Mouse (Mus musculus): ENCODE results near the gene Traf3. TPM values are rescaled to one million over a fixed set of nuclear protein-coding genes. Genes with fewer than 3 reads are reported as not detected.

Gene Traf3
- total RNA-seq, 4 experiments from 2014 or later: 48.0 to 54.3 (median 53.3) TPM

- DNase-seq (ENCODE audit: low spot score in 2 of 2): no peak
Observed at GRCm38 (mm10) chr12:111249095-111249494, 82.9 kb downstream of the Traf3 start.

DNA sequence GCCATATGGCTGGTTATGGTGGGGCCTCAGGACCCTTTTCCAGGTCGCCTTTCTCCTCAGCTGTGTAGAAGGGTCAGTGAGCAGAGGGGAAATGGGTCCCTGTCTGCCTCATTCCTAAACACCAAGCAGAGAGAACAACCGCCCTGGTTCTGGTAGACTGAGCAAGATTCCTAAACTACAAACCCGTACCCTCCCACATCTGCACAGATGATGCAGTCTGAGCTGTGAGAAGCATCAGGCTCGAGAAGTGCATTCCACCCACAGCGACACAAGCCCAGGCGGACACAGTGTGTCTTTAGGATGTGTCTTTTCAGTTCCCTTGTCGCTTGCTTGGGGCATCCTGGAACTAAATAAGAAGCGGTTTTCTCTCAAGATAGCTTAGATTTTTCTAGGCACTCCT, 83.9 kb downstream of the Traf3 start:
- no peak for DNase-seq (ENCODE audit: low spot score in 2 of 2)

GRCm38 (mm10) chr12:111251227-111251626, 85.1 kb downstream of the Traf3 start:
- DNase-seq (ENCODE audit: low spot score in 2 of 2): no peak

DNA sequence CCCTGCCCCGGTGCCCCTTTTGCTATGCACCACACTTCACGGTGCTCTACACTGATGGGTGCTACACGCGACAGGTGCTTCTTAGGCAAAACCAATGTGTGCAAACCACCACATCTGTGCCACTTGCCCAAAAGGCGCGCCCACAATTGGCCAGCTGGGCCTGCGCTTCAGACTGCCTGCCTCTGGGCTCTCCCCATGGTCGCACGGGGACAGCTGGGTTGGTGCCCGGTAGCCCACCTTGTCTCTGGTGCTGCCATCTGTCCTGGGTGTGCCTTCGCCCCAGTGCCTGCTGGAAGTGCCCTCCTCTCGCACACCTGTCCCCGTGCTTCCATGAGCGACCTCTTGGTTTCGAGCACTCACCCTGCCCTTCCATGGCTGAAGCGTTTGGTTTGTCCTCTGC, 97.5 kb downstream of the Traf3 start:
- DNase-seq (ENCODE audit: low spot score in 2 of 2): no peak

DNA sequence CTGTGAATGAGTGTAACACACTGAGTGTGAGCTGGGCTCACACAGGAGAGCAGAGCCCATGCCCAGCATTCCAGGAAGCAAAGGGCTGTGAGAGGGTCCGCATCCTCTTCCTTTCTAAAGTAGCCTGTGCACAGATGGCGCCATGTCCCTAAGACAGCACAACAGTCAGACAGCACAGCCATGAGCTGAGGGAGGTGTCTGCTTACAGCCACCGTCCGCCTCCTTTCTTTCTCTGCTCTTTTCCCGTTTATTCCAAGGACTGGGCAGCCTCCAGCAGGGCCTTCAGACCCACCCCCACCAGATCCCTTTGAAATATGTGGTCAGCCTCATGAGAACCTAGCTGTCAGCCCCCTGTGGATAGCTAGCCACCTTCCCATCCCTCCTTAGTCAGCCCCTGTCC, 99.0 kb downstream of the Traf3 start:
- no peak for DNase-seq (ENCODE audit: low spot score in 2 of 2)

DNA sequence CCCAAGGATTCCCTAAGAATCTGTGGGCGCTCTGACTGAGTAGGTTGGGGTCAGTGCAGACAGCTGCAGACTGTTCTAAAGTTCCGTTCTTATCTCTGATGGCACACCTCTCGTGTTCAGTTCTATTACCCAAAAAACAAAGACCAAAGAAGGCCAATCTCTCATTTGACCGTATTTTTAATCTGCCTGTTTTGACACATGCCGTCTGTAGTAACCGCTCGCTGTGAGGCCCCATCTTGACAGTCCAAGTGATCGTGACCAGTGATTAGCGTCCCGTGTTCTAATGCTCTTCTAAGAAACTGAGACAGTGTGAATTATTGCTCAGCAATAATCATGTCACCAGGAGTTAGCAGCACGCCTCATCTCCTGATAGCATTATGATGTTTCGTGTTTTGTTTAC, 100.4 kb downstream of the Traf3 start:
- no peak for DNase-seq (ENCODE audit: low spot score in 2 of 2)

DNA sequence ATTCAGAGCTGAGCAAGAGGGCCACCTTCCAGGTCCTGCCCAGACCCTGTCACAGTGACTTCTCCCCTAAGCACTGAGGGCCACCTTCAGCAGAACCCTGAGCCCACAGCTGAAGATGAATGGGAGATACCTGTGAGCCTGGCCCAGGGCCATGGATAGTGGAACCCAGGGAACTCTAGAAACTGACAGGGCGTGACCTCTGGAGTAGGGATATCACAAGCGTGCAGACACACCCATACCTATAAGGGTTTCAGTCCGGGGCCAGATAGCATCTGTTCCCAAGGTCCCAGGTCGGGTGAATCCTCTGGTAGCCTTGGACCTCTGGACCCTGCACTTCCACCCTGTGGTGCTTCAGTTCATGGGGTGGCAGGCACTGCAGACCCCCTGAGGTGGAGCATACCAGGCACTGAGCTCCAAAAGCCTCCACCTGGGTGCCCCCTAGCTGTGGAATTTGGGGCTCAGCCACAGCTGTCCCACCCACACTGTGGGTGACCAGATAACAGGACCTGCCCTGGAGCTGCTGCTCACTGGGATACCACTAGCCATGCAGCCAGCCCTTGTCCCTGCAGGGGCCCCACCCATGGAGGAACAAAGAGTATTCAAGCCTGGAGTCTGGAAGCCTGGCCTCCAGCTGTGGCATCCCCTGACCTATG, 101.6 kb downstream of the Traf3 start:
- DNase-seq (ENCODE audit: low spot score in 2 of 2): no peak

GRCm38 (mm10) chr12:111270629-111271277, 104.6 kb downstream of the Traf3 start, which contains the start of gene Amn:
TSS of gene Amn (plus strand) at chr12:111271095.
- DNase-seq (ENCODE audit: low spot score in 2 of 2): no peak

DNA sequence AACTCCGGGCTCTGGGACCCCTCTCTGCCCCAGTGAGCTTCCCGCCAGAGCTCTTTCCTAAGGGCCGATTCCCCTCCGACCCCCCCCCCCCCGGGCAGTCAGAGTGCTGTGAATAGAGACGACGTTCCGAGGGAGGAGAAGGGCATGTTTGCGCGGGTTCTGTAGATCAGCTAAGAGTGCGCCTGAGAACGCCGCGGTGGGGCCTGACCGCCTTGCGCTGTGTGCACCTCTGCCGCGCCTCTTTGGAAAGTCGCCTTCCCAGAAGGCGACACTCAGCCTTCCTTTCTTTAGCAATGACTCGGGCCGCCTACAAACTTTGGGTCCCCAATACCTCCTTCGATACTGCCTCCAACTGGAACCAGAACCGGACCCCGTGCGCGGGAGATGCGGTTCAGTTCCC, 105.2 kb downstream of the Traf3 start:
- DNase-seq (ENCODE audit: low spot score in 2 of 2): no peak

- DNase-seq (ENCODE audit: low spot score in 2 of 2): no peak
Observed at GRCm38 (mm10) chr12:111271966-111272365, 105.8 kb downstream of the Traf3 start.

- peak; percentile 78 to 88 for DNase-seq (ENCODE audit: low spot score in 2 of 2)
Observed at GRCm38 (mm10) chr12:111272420-111272819, 106.2 kb downstream of the Traf3 start.

DNA sequence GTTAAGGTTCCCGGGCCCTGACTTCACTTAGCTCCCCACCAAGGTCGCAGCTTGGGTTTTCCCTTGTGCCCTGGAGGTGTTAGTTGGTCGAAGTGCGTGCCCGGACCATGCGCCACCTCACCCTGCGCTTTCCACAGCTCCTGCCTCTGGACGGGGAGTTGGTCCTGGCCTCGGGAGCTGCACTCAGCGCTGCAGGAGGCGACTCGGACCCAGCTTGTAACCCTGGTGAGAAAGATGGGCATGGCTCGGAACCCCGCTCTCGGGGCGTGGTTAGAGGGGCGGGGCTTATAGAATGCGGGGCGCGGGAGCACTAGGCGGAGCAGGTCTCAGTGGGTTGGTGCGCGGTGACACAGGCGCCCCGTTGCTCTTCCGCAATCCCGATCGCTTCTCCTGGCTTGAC, 107.8 kb downstream of the Traf3 start:
- no peak for DNase-seq (ENCODE audit: low spot score in 2 of 2)

GRCm38 (mm10) chr12:111274447-111275149, 108.4 kb downstream of the Traf3 start:
- no peak for DNase-seq (ENCODE audit: low spot score in 2 of 2)

GRCm38 (mm10) chr12:111275150-111275841, 109.1 kb downstream of the Traf3 start:
- DNase-seq (ENCODE audit: low spot score in 2 of 2): no peak

DNA sequence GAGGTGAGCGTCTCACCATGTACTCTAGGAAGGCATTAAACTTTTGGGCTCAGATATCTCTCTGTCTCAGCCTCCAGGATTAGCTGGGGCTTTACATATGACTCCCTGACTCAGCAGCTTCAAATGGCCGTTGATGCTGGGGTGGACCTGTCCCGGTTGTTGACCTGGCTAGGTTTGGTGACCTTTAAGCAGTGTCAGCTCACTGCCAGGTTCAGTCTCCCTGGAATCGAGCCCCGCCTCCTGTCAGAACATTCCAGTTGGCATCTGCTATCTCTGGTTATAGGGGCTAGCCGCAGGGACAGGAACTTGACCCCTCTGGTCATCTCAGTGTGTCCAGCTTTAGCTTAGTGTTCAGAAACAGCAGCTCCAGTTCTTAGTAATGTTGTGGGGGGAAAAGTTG, 110.2 kb downstream of the Traf3 start:
- no peak for DNase-seq (ENCODE audit: low spot score in 2 of 2)

GRCm38 (mm10) chr12:111283573-111283972, 117.4 kb downstream of the Traf3 start:
- DNase-seq (ENCODE audit: low spot score in 2 of 2): no peak

GRCm38 (mm10) chr12:111284532-111284931, 118.4 kb downstream of the Traf3 start:
- no peak for DNase-seq (ENCODE audit: low spot score in 2 of 2)

DNA sequence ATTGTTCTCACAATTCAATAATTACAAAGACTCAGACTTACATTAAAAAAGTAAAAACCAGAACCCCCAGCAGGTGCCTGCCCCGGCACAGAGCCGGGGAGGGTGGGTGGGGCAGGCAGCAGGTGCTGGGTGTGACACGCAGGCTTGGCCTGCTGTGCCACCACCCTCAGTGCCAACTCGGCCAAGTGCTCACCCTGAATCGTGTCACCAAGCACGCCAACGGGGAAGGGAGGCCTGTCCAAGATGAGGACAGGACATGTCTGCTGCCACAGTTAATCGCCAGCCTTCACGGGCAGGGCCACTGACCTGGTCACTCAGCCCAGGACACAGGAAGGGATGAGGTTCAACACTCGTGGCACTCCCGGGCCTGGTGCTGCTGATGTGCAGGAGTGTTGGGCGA, 126.9 kb downstream of the Traf3 start:
- DNase-seq (ENCODE audit: low spot score in 2 of 2): no peak

DNA sequence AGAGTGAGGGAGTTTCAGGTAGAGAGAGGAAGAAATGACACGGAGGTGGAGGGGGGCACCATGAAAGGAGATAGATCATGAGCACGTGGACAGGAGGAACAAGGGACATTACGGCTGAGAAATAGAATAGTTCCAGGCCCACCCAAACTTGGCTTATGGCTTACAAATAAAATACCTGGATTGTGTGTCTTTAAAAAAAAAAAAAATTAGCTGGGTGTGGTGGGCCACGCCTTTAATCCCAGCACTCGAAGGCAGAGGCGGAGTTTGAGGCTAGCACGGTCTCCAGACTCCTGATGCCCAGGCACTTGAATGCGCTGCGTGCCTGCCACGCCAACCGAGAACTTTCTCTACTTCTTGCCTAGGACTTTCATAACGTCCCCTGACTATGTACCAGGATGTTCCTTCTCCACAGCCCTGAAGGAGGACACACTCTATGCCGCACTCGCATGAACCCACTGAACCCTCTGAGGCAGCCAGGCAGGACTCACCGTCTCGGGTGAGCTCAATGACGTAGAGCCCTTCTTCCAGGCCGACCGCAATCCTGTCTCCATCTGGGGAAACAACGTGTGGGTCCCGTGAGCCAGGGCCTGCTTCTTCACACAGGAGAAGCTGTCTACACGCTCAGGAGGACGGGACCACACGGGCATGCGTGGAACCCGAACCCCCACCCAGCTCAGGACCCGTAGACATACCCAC, 135.3 kb downstream of the Traf3 start:
- no peak for DNase-seq (ENCODE audit: low spot score in 2 of 2)

GRCm38 (mm10) chr12:111302018-111302345, 135.8 kb downstream of the Traf3 start:
- DNase-seq (ENCODE audit: low spot score in 2 of 2): no peak

DNA sequence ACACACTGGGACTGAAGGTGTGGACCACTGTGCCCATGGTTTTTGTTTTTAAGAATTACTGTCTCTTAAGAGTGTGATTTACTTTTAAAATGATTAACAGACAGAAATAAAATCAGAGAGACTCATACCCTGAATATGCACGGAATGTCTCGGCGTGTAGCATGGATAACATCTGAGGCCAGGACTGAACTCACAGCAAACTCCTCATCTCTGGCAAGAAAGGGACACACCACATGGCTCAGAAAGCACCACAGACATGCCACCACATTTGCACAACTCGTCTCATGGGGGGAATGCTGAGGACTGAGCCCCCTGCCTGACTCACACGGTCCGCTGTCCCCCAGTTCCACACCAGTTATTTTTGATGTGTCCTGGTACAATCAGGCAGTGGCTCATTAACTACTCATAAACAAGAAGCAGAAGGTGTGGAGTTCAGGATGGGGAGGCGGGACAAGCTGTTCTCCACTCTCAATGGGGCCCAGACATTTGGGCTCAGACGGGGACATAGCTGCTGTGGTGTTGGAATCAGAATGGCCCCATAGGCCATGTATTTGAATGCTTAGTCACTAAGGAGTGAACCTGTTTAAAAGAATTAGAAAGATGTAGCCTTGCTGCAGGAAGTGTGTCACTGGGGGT, 137.7 kb downstream of the Traf3 start:
- no peak for DNase-seq (ENCODE audit: low spot score in 2 of 2)

Measured in layer of hippocampus, adult 8-10 months (tissue).